Mouse (Mus musculus): ENCODE data around the gene Defa36. TPM values are rescaled to one million over a fixed set of nuclear protein-coding genes. Genes with fewer than 3 reads are reported as not detected.
"Not testable (repeated sequence)": the region's sequence is repeated elsewhere in the genome, so short reads cannot be mapped to it uniquely, and the experiment has no call there.

The Defa36 gene
- polyA plus RNA-seq (2012; rRNA removed) (not detected in 2 replicates), polyA plus RNA-seq (2014; fragmentation: Nextera tagmentation; extraction: Ambion mirVana) (not detected in 2 replicates)

GRCm38 (mm10) chr8:21427111-21427510 is at the start of gene Defa36:
Gene Defa36, plus strand, starts transcription at chr8:21427411.
- H3K4me3 ChIP-seq (ENCODE audit: insufficient read depth in 1 of 2, low read depth in 2 of 2, low read length in 2 of 2); ATAC-seq (ENCODE audit: insufficient read depth); H3K4me2 ChIP-seq (ENCODE audit: low read depth); H3K27ac ChIP-seq; DNase-seq (ENCODE audit: low read depth in 3 of 3, low spot score in 3 of 3); H3K9ac ChIP-seq (replicated peaks); H3K9me3 ChIP-seq (ENCODE audit: control insufficient read depth, low read length); H3K27me3 ChIP-seq (ENCODE audit: control insufficient read depth, insufficient read depth, low read length); H3K36me3 ChIP-seq (replicated peaks; ENCODE audit: control insufficient read depth, insufficient read depth, low read depth); H3K4me1 ChIP-seq (replicated peaks; ENCODE audit: control insufficient read depth in 2 of 2, insufficient read depth in 2 of 2, low read length in 1 of 2): not testable (repeated sequence)
- no CpG with 5 or more reads among the region's 1 CpGs for WGBS (ENCODE audit: insufficient replicate concordance)

GRCm38 (mm10) chr8:21378215-21378614 is 49.0 kb upstream of the Defa36 start, which contains the start of gene Defa2:
Gene Defa2, plus strand, starts transcription at chr8:21378515.
- H3K4me1 ChIP-seq (replicated peaks; ENCODE audit: control insufficient read depth in 2 of 2, insufficient read depth in 2 of 2, low read length in 1 of 2); H3K27ac ChIP-seq; ATAC-seq (ENCODE audit: insufficient read depth); H3K4me3 ChIP-seq (ENCODE audit: insufficient read depth in 1 of 2, low read depth in 2 of 2, low read length in 2 of 2); H3K9me3 ChIP-seq (ENCODE audit: control insufficient read depth, low read length); H3K36me3 ChIP-seq (replicated peaks; ENCODE audit: control insufficient read depth, insufficient read depth, low read depth); DNase-seq (ENCODE audit: low read depth in 3 of 3, low spot score in 3 of 3); H3K9ac ChIP-seq (replicated peaks); H3K4me2 ChIP-seq (ENCODE audit: low read depth); H3K27me3 ChIP-seq (ENCODE audit: control insufficient read depth, insufficient read depth, low read length): not testable (repeated sequence)
- no CpG with 5 or more reads among the region's 2 CpGs for WGBS (ENCODE audit: insufficient replicate concordance)

- H3K4me3 ChIP-seq (ENCODE audit: insufficient read depth in 1 of 2, low read depth in 2 of 2, low read length in 2 of 2); H3K27me3 ChIP-seq (ENCODE audit: control insufficient read depth, insufficient read depth, low read length); H3K4me1 ChIP-seq (replicated peaks; ENCODE audit: control insufficient read depth in 2 of 2, insufficient read depth in 2 of 2, low read length in 1 of 2); H3K27ac ChIP-seq; H3K36me3 ChIP-seq (replicated peaks; ENCODE audit: control insufficient read depth, insufficient read depth, low read depth); H3K9ac ChIP-seq (replicated peaks); H3K4me2 ChIP-seq (ENCODE audit: low read depth); DNase-seq (ENCODE audit: low read depth in 3 of 3, low spot score in 3 of 3); H3K9me3 ChIP-seq (ENCODE audit: control insufficient read depth, low read length); ATAC-seq (ENCODE audit: insufficient read depth): not testable (repeated sequence)
- no CpG with 5 or more reads among the region's 2 CpGs for WGBS (ENCODE audit: insufficient replicate concordance)
These were observed 35.7 kb upstream of the Defa36 start, which contains the start of gene Defa33 for GRCm38 (mm10) chr8:21391511-21391910. Gene Defa33, plus strand, starts transcription at chr8:21391811.

GRCm38 (mm10) chr8:21456460-21456859 is 29.2 kb downstream of the Defa36 start, which contains the start of gene Gm7849:
Gene Gm7849, minus strand, starts transcription at chr8:21456560.
- not testable (repeated sequence) for H3K4me2 ChIP-seq (ENCODE audit: low read depth); H3K4me1 ChIP-seq (replicated peaks; ENCODE audit: control insufficient read depth in 2 of 2, insufficient read depth in 2 of 2, low read length in 1 of 2); H3K27me3 ChIP-seq (ENCODE audit: control insufficient read depth, insufficient read depth, low read length); H3K9me3 ChIP-seq (ENCODE audit: control insufficient read depth, low read length); H3K9ac ChIP-seq (replicated peaks); DNase-seq (ENCODE audit: low read depth in 3 of 3, low spot score in 3 of 3); H3K36me3 ChIP-seq (replicated peaks; ENCODE audit: control insufficient read depth, insufficient read depth, low read depth); ATAC-seq (ENCODE audit: insufficient read depth); H3K27ac ChIP-seq; H3K4me3 ChIP-seq (ENCODE audit: insufficient read depth in 1 of 2, low read depth in 2 of 2, low read length in 2 of 2)
- WGBS (ENCODE audit: insufficient replicate concordance), result no CpG with 5 or more reads among the region's 1 CpGs

Other genes with a start within 250 kb of the Defa36 start
- not detected in 2 replicates for gene Defa31, start 235.8 kb upstream of the Defa36 start, polyA plus RNA-seq (2012; rRNA removed)
- not detected in 2 replicates for gene Defa31, start 235.8 kb upstream of the Defa36 start, polyA plus RNA-seq (2014; fragmentation: Nextera tagmentation; extraction: Ambion mirVana)
- gene Gm15293, start 225.8 kb upstream of the Defa36 start, polyA plus RNA-seq (2012; rRNA removed), result not detected in 2 replicates
- not detected in 2 replicates for gene Gm15293, start 225.8 kb upstream of the Defa36 start, polyA plus RNA-seq (2014; fragmentation: Nextera tagmentation; extraction: Ambion mirVana)
- gene Gm15292, start 177.7 kb upstream of the Defa36 start, polyA plus RNA-seq (2012; rRNA removed), result not detected in 2 replicates
- not detected in 2 replicates for gene Gm15292, start 177.7 kb upstream of the Defa36 start, polyA plus RNA-seq (2014; fragmentation: Nextera tagmentation; extraction: Ambion mirVana)
- gene Defa27, start 111.9 kb upstream of the Defa36 start, polyA plus RNA-seq (2012; rRNA removed), result not detected in 2 replicates
- gene Defa27, start 111.9 kb upstream of the Defa36 start, polyA plus RNA-seq (2014; fragmentation: Nextera tagmentation; extraction: Ambion mirVana), result not detected in 2 replicates
- not detected in 2 replicates for gene Defa29, start 100.4 kb upstream of the Defa36 start, polyA plus RNA-seq (2012; rRNA removed)
- gene Defa29, start 100.4 kb upstream of the Defa36 start, polyA plus RNA-seq (2014; fragmentation: Nextera tagmentation; extraction: Ambion mirVana), result not detected in 2 replicates
- not detected in 2 replicates for gene Defa2, start 48.9 kb upstream of the Defa36 start, polyA plus RNA-seq (2012; rRNA removed)
- gene Defa2, start 48.9 kb upstream of the Defa36 start, polyA plus RNA-seq (2014; fragmentation: Nextera tagmentation; extraction: Ambion mirVana), result not detected in 2 replicates
- not detected in 2 replicates for gene Defa33, start 35.6 kb upstream of the Defa36 start, polyA plus RNA-seq (2012; rRNA removed)
- gene Defa33, start 35.6 kb upstream of the Defa36 start, polyA plus RNA-seq (2014; fragmentation: Nextera tagmentation; extraction: Ambion mirVana), result not detected in 2 replicates
- gene Gm7849, start 29.1 kb downstream of the Defa36 start, polyA plus RNA-seq (2012; rRNA removed), result not detected in 2 replicates
- not detected in 2 replicates for gene Gm7849, start 29.1 kb downstream of the Defa36 start, polyA plus RNA-seq (2014; fragmentation: Nextera tagmentation; extraction: Ambion mirVana)
- gene Defa20, start 81.8 kb downstream of the Defa36 start, polyA plus RNA-seq (2012; rRNA removed), result not detected in 2 replicates
- gene Defa20, start 81.8 kb downstream of the Defa36 start, polyA plus RNA-seq (2014; fragmentation: Nextera tagmentation; extraction: Ambion mirVana), result not detected in 2 replicates
- not detected in 2 replicates for gene Defa32, start 101.6 kb downstream of the Defa36 start, polyA plus RNA-seq (2012; rRNA removed)
- not detected in 2 replicates for gene Defa32, start 101.6 kb downstream of the Defa36 start, polyA plus RNA-seq (2014; fragmentation: Nextera tagmentation; extraction: Ambion mirVana)
- gene Defa37, start 138.0 kb downstream of the Defa36 start, polyA plus RNA-seq (2012; rRNA removed), result not detected in 2 replicates
- gene Defa37, start 138.0 kb downstream of the Defa36 start, polyA plus RNA-seq (2014; fragmentation: Nextera tagmentation; extraction: Ambion mirVana), result not detected in 2 replicates
- not detected in 2 replicates for gene Defa28, start 155.6 kb downstream of the Defa36 start, polyA plus RNA-seq (2012; rRNA removed)
- not detected in 2 replicates for gene Defa28, start 155.6 kb downstream of the Defa36 start, polyA plus RNA-seq (2014; fragmentation: Nextera tagmentation; extraction: Ambion mirVana)
- gene Gm7861, start 167.1 kb downstream of the Defa36 start, polyA plus RNA-seq (2012; rRNA removed), result not detected in 2 replicates
- not detected in 2 replicates for gene Gm7861, start 167.1 kb downstream of the Defa36 start, polyA plus RNA-seq (2014; fragmentation: Nextera tagmentation; extraction: Ambion mirVana)
- gene Defa26, start 190.8 kb downstream of the Defa36 start, polyA plus RNA-seq (2012; rRNA removed), result not detected in 2 replicates
- gene Defa26, start 190.8 kb downstream of the Defa36 start, polyA plus RNA-seq (2014; fragmentation: Nextera tagmentation; extraction: Ambion mirVana), result not detected in 2 replicates
- not detected in 2 replicates for gene Defa17, start 228.4 kb downstream of the Defa36 start, polyA plus RNA-seq (2012; rRNA removed)
- gene Defa17, start 228.4 kb downstream of the Defa36 start, polyA plus RNA-seq (2014; fragmentation: Nextera tagmentation; extraction: Ambion mirVana), result not detected in 2 replicates
- gene Defa34, start 238.4 kb downstream of the Defa36 start, polyA plus RNA-seq (2012; rRNA removed), result not detected in 2 replicates
- not detected in 2 replicates for gene Defa34, start 238.4 kb downstream of the Defa36 start, polyA plus RNA-seq (2014; fragmentation: Nextera tagmentation; extraction: Ambion mirVana)

All from liver, embryonic 14.5 days (tissue).